Mouse (Mus musculus) monocyte, adult 5-6 weeks (primary cell): ENCODE measurements around the gene 4930426L09Rik. TPM values are rescaled to one million over a fixed set of nuclear protein-coding genes. Genes with fewer than 3 reads are reported as not detected.
"Not testable (repeated sequence)": the region's sequence is repeated elsewhere in the genome, so short reads cannot be mapped to it uniquely, and the experiment has no call there.

ENCODE experiments used
- ATAC-seq: fragments of 153-309, 156-312 bp; replicated peaks from 2 replicates; pipeline ENCODE4 v1.8.0; 2017; ENCODE audit warnings: mild to moderate bottlenecking; ENCODE audit not compliant: low TSS enrichment, insufficient number of reproducible peaks, severe bottlenecking, poor library complexity, low FRiP score
- total RNA-seq: library from RNA; stranded (forward); fragments of 200-1000, 200-491, 200-594 nt; gene quantifications from 3 replicates; pipeline ENCODE4 v1.2.3, GENCODE M21; 2017

Gene 4930426L09Rik
- total RNA-seq, 1 experiment from 2014 or later = 2.0 TPM

- peak; percentile 23 for ATAC-seq
These were observed 664 bp upstream of the 4930426L09Rik start for GRCm38 (mm10) chr2:18997387-18997971.

- no peak for ATAC-seq
These were observed 1.3 kb downstream of the 4930426L09Rik start for GRCm38 (mm10) chr2:18999395-18999794.

- peak; percentile 95 for ATAC-seq
These were observed 6.7 kb downstream of the 4930426L09Rik start for GRCm38 (mm10) chr2:19004801-19005200.

- peak; percentile 63 for ATAC-seq
These were observed 8.0 kb downstream of the 4930426L09Rik start for GRCm38 (mm10) chr2:19006124-19006523.

GRCm38 (mm10) chr2:19007580-19007979 lies 9.4 kb downstream of the 4930426L09Rik start:
- ATAC-seq = no peak

- ATAC-seq = not testable (repeated sequence)
These were observed 12.4 kb downstream of the 4930426L09Rik start for GRCm38 (mm10) chr2:19010541-19010940.

GRCm38 (mm10) chr2:19011443-19011842 lies 13.3 kb downstream of the 4930426L09Rik start:
- no peak for ATAC-seq

GRCm38 (mm10) chr2:19016348-19016747 lies 18.2 kb downstream of the 4930426L09Rik start:
- ATAC-seq = no peak

- ATAC-seq = no peak
These were observed 18.7 kb downstream of the 4930426L09Rik start for GRCm38 (mm10) chr2:19016839-19017238.

- no peak for ATAC-seq
These were observed 19.9 kb downstream of the 4930426L09Rik start for GRCm38 (mm10) chr2:19018034-19018433.

- ATAC-seq = no peak
These were observed 26.7 kb downstream of the 4930426L09Rik start for GRCm38 (mm10) chr2:19024807-19025206.

GRCm38 (mm10) chr2:19037430-19037829 lies 39.3 kb downstream of the 4930426L09Rik start:
- ATAC-seq = no peak

- peak; percentile 73 for ATAC-seq
These were observed 39.9 kb downstream of the 4930426L09Rik start for GRCm38 (mm10) chr2:19037907-19038570.

- peak; percentile 81 for ATAC-seq
These were observed 50.1 kb downstream of the 4930426L09Rik start for GRCm38 (mm10) chr2:19048225-19048624.

- ATAC-seq = peak; percentile 27
These were observed 51.2 kb downstream of the 4930426L09Rik start for GRCm38 (mm10) chr2:19049341-19049740.

Other genes with a start within 250 kb of the 4930426L09Rik start
- 117 to 157 TPM (median 133 TPM) in 3 replicates for gene Pip4k2a, start 217 bp upstream of the 4930426L09Rik start, total RNA-seq
- 0.86 to 0.87 TPM in 2 of 3 replicates, not detected in the other for gene Armc3, start 201.0 kb downstream of the 4930426L09Rik start, total RNA-seq